Mouse (Mus musculus): Measurements from ENCODE around the gene 1700001O22Rik. TPM values are rescaled to one million over a fixed set of nuclear protein-coding genes. Genes with fewer than 3 reads are reported as not detected.

The 1700001O22Rik gene
- total RNA-seq, 2 experiments from 2014 or later, result 0.33 to 22.0 TPM

DNA sequence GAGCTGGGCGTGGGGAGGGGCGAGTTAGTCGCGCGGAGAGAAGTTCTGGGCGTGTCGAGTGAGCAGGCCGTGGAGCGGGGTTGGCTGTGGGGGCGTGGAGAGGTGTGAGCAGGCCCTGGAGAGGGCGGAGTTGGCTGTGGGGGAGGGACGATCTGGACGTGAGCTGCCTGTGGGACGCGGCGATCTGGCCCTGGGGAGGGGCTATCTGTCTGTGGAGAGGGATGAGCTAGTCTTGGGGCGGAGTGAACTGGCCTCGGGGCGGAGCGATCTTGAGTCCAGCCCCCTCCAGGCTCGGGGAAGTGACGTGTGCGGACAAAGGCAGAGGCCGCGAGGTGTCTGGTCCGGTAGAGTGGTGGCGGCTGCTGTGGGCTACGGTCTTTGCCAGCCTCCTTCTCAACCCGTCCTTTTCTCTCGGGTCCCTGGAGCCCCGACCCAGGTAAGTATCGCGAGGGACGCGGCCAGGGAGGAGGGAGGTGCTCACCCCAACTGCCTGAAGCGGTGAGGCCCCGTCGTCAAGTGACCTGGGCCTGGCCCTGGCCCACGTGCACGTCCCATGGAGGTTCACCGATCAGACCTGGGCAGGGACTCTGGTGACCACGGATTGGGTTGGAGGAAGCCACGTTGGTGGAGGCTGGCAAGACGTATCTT is 4.3 kb upstream of the 1700001O22Rik start, which contains the start of gene Ntmt1:
Gene Ntmt1, plus strand, starts transcription at position 179 of the 648 bp plus-strand sequence.
- H3K4me3 ChIP-seq, result peak within 1 kb of the TSS; percentile 93
- DNase-seq, result peak; percentile 100
- H3K27ac ChIP-seq, result peak within 1 kb of the TSS; percentile 97
- intact Hi-C loops (cut with DNase I), result no loop called here
- TF ChIP-seq CTCF (IDR thresholded peaks at IDR 0.05), result no peak

DNA sequence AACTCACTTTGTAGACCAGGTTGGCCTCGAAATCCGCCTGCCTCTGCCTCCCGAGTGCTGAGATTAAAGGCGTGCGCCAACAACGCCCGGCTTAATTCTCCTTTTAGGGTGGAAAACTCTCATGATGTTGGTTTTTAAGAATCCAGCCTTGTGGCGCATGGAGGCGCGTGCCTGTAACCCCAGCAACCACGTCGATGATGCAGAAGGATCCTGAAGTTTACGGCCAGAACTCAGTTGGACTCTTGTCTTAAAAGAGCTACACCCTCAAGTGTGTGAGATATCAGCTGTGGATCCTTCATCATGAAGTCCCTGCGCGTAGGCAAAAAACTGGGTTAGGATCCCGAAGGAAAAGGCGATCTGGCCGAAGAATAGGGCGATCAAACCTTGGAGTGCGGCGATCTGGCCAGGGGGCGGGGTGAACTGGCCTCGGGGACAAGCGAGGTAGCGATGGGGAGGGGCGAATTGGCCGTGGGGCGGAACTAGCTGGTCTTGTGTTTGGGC is 3.7 kb upstream of the 1700001O22Rik start:
- intact Hi-C loops (cut with DNase I), result no loop called here
- TF ChIP-seq CTCF (IDR thresholded peaks at IDR 0.05), result no peak
- no peak for DNase-seq
- peak overlapping the region; percentile 86 for H3K27ac ChIP-seq
- H3K4me3 ChIP-seq, result peak overlapping the region; percentile 69

DNA sequence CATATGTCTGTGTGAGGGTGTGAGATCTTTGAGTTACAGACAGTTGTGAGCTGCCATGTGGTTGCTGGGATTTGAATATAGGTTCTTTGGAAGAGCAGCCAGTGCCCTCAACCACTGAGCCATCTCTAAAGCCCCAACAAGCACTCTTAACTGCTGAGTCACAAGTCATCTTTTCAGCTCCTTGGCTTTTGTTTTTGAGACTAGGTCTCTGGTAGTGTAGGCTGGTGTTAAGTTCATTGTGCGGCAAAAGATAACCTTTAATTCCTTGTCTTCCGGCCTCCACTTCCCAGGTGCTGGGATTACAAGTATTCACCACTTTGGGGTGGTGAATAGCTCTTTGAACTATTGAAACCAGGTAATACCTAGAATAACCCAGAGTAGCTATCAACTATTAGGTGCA is 2.5 kb upstream of the 1700001O22Rik start:
- intact Hi-C loops (cut with DNase I), result no loop called here
- no peak for DNase-seq

DNA sequence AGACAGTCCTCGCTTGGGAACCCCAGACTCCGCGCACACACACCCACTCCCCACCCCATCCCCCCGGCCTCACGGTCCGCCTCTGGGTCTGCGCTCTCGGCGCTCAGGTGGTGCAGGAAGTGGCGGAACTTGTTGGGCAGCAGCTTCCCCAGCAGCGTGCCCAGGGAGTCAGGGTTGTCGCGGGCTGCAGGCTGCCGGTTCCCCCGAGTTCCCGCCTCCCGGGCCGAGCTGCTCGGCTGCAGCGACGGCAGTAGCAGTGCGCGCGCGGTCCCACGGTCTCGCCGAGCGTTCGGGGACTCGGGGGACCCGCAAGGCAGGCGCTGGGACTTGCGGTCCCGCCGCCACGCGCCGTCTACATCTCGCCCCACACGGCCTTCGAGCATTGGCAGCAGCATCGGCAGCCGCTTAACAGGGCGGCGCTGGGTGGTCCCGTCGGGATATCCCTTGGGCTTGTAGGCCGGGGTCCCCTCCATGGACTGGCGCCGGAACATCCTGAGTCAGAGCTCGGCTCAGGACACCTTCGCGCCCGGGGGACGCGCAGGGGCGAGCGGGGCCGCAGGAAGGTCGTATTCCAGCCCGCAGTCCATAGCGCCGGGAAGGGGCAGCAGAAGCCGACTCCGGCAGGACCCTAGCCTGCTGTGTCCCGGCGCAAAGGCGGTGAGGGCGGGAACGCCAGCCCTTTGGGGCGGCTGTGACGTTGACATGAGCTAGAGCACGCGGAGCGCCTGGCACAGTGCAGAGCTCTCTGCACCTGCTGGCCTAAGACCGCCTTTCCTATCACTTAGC is 2.2 kb downstream of the 1700001O22Rik start:
- intact Hi-C loops (cut with DNase I), result no loop called here
- DNase-seq, result peak; percentile 77
- Histone ChIP-seq H3K27ac (peak overlapping the region; percentile 63), H3K4me3 (peak overlapping the region; percentile 76)
- no peak for TF ChIP-seq CTCF (IDR thresholded peaks at IDR 0.05)

More for the DNA sequence above, 2.5 kb upstream of the 1700001O22Rik start:
- no peak overlapping the region for H3K27ac ChIP-seq
- no peak for TF ChIP-seq CTCF (IDR thresholded peaks at IDR 0.05)
- H3K4me3 ChIP-seq, result no peak overlapping the region

DNA sequence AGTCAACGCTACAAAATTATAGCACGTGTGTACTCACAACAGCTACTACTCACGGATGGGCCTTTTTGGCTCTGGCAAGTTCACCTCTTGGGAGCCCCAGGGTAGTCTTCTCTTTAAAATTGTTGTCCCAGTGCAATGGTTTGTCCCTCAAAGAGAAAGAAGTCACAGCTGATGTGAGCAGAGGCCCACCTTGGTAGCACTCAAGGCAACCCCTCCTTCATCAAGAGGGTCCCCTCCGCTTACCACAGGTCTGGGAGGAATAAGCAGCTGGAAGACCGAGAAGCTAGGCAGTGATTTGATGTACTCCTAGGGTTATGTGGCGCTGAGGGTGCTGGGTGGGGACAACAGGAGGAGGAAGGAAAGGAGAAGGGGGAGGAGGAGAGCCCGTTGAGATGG is 2.8 kb downstream of the 1700001O22Rik start:
- no peak overlapping the region for H3K27ac ChIP-seq
- no peak for DNase-seq
- no peak for TF ChIP-seq CTCF (IDR thresholded peaks at IDR 0.05)
- intact Hi-C loops (cut with DNase I), result no loop called here
- H3K4me3 ChIP-seq, result peak overlapping the region; percentile 76

DNA sequence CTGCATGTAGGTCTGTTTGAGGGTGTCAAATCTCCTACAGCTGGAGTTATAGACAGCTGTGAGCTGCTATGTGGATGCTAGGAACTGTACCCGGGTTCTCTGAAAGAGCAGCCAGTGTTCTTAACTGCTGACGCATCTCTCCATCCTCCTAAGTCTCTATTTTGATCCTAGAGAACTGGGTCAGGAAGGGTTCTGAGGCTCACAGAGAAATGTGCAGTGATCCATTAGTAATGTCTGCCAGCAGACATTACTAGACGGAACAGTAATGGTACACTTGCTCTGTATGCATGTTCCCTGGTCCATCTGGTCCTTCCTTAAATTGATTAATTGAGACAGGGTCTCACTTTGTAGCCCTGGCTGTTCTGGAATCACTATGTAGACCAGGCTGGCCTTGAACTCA is 4.0 kb downstream of the 1700001O22Rik start:
- Histone ChIP-seq H3K4me3 (no peak overlapping the region), H3K27ac (no peak overlapping the region)
- TF ChIP-seq CTCF (IDR thresholded peaks at IDR 0.05), result no peak
- DNase-seq, result no peak
- intact Hi-C loops (cut with DNase I), result no loop called here

DNA sequence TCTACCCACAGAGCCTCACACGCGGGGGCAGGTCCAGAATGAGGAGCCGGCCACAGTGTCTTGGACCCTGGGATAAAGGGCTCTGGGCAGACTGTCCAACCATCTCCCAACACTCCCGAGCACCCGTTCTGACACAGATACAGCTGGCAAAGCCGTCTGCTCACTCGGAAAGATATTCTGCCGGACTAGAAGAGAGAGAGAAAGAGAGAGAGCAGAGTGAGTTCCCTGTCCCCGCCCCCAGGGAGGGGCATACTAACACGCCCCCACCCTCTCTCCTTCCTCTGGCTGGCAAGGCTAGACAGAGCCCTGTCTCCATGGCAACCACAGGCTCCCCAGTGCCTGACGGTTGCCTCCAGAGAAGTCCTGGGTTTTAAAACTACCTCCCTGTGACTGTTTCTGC is 7.1 kb downstream of the 1700001O22Rik start:
- peak; percentile 77 for DNase-seq
- H3K4me3 ChIP-seq, result peak overlapping the region; percentile 46
- H3K27ac ChIP-seq, result peak overlapping the region; percentile 91
- intact Hi-C loops (cut with DNase I), result no loop called here
- no peak for TF ChIP-seq CTCF (IDR thresholded peaks at IDR 0.05)

DNA sequence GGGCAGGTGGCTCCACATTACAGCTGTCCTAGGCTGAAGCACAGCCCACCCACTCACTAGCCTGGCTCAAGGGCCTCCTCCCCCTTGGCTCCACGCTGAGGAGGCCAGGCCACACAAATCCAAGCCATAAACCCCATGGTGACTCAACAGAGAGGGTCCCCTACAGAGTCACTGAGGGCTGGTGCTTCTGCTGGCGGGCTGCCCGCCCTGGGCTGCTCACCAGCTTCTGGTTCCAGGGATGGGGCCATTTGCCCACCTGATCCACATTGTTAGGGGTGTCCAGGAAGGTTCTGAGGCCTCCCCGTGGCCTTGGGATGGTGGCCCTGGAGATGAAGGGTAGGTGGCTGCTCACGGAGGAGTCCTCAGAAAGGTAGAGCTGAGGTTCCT is 7.6 kb downstream of the 1700001O22Rik start:
- peak overlapping the region; percentile 91 for H3K27ac ChIP-seq
- intact Hi-C loops (cut with DNase I), result loop anchor here (2.0 kb wide), 2 partner anchors 139 to 323 kb away; no protein-coding TSS in a partner anchor
- peak; percentile 40 for DNase-seq
- no peak for TF ChIP-seq CTCF (IDR thresholded peaks at IDR 0.05)
- H3K4me3 ChIP-seq, result no peak overlapping the region

DNA sequence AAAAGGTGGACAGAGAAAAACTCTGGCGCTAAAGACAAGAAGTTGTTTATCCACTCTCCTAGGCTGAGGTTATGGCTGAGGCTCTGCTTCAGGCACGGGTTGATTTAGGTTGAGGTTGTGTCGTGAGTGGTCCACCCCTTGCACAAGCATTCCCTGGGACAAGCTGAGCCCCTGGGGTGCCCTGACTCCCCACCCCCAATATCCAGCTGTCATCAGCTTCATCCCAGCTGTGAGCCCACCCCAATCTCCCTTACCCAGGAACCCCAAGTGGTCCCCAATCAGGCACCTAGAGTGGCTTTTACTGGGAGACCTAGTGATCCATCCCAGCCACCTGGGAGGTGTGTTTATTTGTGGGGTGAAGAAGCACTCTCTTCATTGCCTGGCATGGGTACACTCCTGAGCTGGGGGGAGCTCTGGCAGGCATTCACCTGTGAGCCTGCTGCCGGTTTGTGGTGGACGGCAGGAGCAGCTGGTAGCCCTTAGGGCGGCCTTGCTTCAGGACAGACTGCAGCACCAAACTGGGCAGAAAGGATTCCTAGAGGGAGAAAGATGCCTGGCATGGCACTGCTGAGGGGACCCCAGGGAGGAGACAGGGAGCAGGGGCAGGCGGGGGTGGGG is 8.1 kb downstream of the 1700001O22Rik start:
- intact Hi-C loops (cut with DNase I), result loop anchor here (2.0 kb wide), 2 partner anchors 139 to 323 kb away; no protein-coding TSS in a partner anchor
- TF ChIP-seq CTCF (IDR thresholded peaks at IDR 0.05), result no peak
- DNase-seq, result no peak
- Histone ChIP-seq H3K27ac (peak overlapping the region; percentile 91), H3K4me3 (peak overlapping the region; percentile 75)

DNA sequence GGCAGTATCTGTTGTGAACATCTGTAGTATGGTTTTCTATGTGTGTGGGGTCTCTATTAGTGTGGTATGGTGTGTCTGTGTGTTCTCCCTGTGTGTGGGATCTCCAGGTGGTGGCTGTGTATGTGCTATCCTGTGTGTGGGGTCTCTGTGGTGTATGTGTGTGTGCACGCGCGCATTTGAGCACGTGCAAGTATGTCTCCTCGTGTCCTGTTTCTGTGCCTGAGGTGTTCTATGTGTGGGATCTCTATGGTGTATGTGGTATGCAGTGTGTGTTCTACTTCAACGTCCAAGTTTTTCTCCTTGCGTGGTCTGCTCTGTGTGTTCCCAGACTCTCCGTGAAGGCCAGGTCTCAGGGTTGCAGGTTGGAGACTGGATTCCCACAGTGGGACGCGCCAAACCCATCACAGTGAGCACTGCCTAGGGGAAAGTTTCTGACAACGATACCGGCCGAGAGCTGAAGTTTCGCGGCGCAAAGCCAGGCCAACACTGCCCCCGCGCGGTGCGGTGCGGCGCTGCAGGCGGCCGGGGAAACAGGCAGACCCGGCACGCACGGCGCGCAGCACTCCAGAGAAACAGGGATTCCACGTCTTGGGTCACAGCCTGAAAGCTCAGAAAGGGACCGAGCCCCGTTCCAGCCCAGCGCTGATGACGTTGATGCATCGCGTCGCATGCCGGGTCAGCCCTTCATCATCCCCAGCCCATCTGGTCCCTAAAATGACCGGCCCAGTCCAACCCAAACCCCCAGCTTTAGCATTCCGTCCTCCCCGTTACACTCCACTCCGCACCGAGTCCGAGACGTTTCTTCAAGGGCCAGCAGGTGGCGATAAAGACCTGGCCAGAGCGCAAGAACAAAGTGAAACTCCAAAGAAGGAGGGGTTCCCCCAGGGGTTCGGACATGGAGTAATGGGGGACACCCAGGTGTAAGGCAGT is 9.0 kb downstream of the 1700001O22Rik start:
- intact Hi-C loops (cut with DNase I), result loop anchor here (1.0 to 5.0 kb wide), 5 partner anchors 140 to 358 kb away; no protein-coding TSS in a partner anchor
- Histone ChIP-seq H3K4me3 (peak overlapping the region; percentile 75), H3K27ac (peak overlapping the region; percentile 91)
- peak; percentile 74 for TF ChIP-seq CTCF (IDR thresholded peaks at IDR 0.05)
- peak; percentile 95 for DNase-seq

DNA sequence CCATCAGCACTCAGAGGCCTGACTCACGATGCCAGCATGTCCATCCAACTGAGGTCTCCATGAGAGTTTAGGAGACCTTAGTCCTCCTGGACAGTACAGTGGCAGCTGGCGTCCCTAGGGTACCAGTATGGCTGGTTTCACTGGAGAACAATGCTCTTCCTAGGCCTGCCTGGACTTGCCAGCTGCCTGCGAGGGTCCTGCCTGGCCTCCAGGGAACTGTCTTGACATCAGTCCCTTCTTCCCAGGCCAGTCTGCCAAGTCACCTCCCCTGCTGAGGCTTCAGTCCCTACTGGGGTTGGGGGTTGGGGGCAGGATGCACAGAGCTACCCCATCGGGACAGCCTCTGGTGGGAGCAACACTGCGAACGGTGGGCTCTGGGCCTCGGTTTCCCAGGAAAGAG is 11.4 kb downstream of the 1700001O22Rik start:
- no peak overlapping the region for H3K27ac ChIP-seq
- TF ChIP-seq CTCF (IDR thresholded peaks at IDR 0.05), result no peak
- H3K4me3 ChIP-seq, result no peak overlapping the region
- DNase-seq, result no peak
- intact Hi-C loops (cut with DNase I), result loop anchor here (5.0 kb wide), 2 partner anchors 180 to 245 kb away; no protein-coding TSS in a partner anchor

DNA sequence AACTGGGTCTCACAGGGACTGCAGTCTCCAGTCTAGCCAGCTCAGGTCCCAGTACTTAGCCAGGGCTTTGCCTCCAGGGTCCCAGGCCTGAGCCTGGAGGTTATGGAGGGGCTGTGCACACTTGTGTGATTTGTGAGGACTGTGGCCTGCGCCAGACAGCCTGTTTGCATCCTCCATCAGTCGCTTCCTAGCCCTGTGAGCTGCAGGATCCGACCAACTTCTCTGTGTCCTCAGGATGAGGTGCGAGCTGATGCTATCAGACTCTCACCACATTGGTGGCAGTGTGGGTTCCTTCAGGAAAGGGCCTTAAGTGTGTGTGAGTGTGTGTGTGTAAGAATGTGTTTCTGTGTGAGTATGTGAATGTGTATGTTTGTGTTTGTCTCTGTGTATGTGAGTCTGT is 16.0 kb downstream of the 1700001O22Rik start:
- intact Hi-C loops (cut with DNase I), result no loop called here
- TF ChIP-seq CTCF (IDR thresholded peaks at IDR 0.05), result no peak
- Histone ChIP-seq H3K4me3 (no peak overlapping the region), H3K27ac (no peak overlapping the region)
- DNase-seq, result no peak

All from gastrocnemius, adult 2 months (tissue).